Mouse (Mus musculus) G1E-ER4 (cell line): ENCODE measurements around the gene Miox. TPM values are rescaled to one million over a fixed set of nuclear protein-coding genes. Genes with fewer than 3 reads are reported as not detected.

Source experiments
- GATA1 ChIP-seq: IDR thresholded peaks from one replicate; pipeline ENCODE4 v1.8.0; 2012; ENCODE audit warnings: low read length, inconsistent platforms
- polyA plus RNA-seq: library from polyadenylated mRNA; stranded (reverse); fragments of >175 nt; gene quantifications from 2 replicates; pipeline ENCODE4 v1.2.3, GENCODE M21; 2012

Gene Miox
- polyA plus RNA-seq, 1 experiment = not detected

GRCm38 (mm10) chr15:89373762-89374248 lies 39.6 kb downstream of the Miox start, which contains the start of gene Sco2:
Gene Sco2, minus strand, starts transcription at chr15:89373846.
- TF ChIP-seq GATA1 = no peak

GRCm38 (mm10) chr15:89374340-89374739 lies 40.1 kb downstream of the Miox start:
- TF ChIP-seq GATA1 = no peak

GRCm38 (mm10) chr15:89374801-89375534 lies 40.8 kb downstream of the Miox start:
- TF ChIP-seq GATA1 = no peak

- TF ChIP-seq GATA1 = no peak
Observed at GRCm38 (mm10) chr15:89376040-89376439, 41.8 kb downstream of the Miox start.

GRCm38 (mm10) chr15:89376957-89377356 lies 42.8 kb downstream of the Miox start, which contains the start of gene Tymp:
Gene Tymp, minus strand, starts transcription at chr15:89377039.
- no peak for TF ChIP-seq GATA1

- TF ChIP-seq GATA1 = no peak
Observed at GRCm38 (mm10) chr15:89377362-89377761, 43.2 kb downstream of the Miox start.

- no peak for TF ChIP-seq GATA1
Observed at GRCm38 (mm10) chr15:89377938-89378828, 44.0 kb downstream of the Miox start.

- TF ChIP-seq GATA1 = no peak
Observed at GRCm38 (mm10) chr15:89378831-89379401, 44.7 kb downstream of the Miox start, which contains the start of gene Odf3b. Gene Odf3b, minus strand, starts transcription at chr15:89379282.

GRCm38 (mm10) chr15:89379429-89379828 lies 45.2 kb downstream of the Miox start:
- no peak for TF ChIP-seq GATA1

- no peak for TF ChIP-seq GATA1
Observed at GRCm38 (mm10) chr15:89384617-89385016, 50.4 kb downstream of the Miox start, which contains the start of gene Klhdc7b. Gene Klhdc7b, plus strand, starts transcription at chr15:89384917.

Other genes starting within 250 kb of the Miox start
- 15.8 and 19.7 TPM in 2 replicates for gene Selenoo, start 245.3 kb upstream of the Miox start, polyA plus RNA-seq
- 37.9 and 40.3 TPM in 2 replicates for gene Tubgcp6, start 211.3 kb upstream of the Miox start, polyA plus RNA-seq
- 8.5 and 18.1 TPM in 2 replicates for gene Hdac10, start 205.7 kb upstream of the Miox start, polyA plus RNA-seq
- not detected in 2 replicates for gene Mapk12, start 193.7 kb upstream of the Miox start, polyA plus RNA-seq
- gene Mapk11, start 184.8 kb upstream of the Miox start, polyA plus RNA-seq = not detected in 2 replicates
- 0.01 TPM in 1 of 2 replicates, not detected in the other for gene Plxnb2, start 153.6 kb upstream of the Miox start, polyA plus RNA-seq
- 5.3 and 7.2 TPM in 2 replicates for gene Dennd6b, start 137.9 kb upstream of the Miox start, polyA plus RNA-seq
- 200 and 336 TPM in 2 replicates for gene Ppp6r2, start 122.8 kb upstream of the Miox start, polyA plus RNA-seq
- 140 and 169 TPM in 2 replicates for gene Sbf1, start 19.1 kb upstream of the Miox start, polyA plus RNA-seq
- not detected in 2 replicates for gene Adm2, start 11.7 kb upstream of the Miox start, polyA plus RNA-seq
- gene Lmf2, start 21.3 kb downstream of the Miox start, polyA plus RNA-seq = 112 and 120 TPM in 2 replicates
- 87.9 and 95.5 TPM in 2 replicates for gene Ncaph2, start 21.3 kb downstream of the Miox start, polyA plus RNA-seq
- gene Sco2, start 39.4 kb downstream of the Miox start, polyA plus RNA-seq = 83.8 and 92.0 TPM in 2 replicates
- 0.69 and 1.4 TPM in 2 replicates for gene Tymp, start 42.6 kb downstream of the Miox start, polyA plus RNA-seq
- not detected in 2 replicates for gene Odf3b, start 44.9 kb downstream of the Miox start, polyA plus RNA-seq
- not detected in 2 replicates for gene Klhdc7b, start 50.5 kb downstream of the Miox start, polyA plus RNA-seq
- gene Syce3, start 76.1 kb downstream of the Miox start, polyA plus RNA-seq = not detected in 2 replicates
- 0.41 and 0.71 TPM in 2 replicates for gene Cpt1b, start 91.5 kb downstream of the Miox start, polyA plus RNA-seq
- gene C730034F03Rik, start 95.2 kb downstream of the Miox start, polyA plus RNA-seq = 0.05 and 0.09 TPM in 2 replicates
- 0.45 and 1.3 TPM in 2 replicates for gene Gm44502, start 95.3 kb downstream of the Miox start, polyA plus RNA-seq
- gene Chkb, start 95.5 kb downstream of the Miox start, polyA plus RNA-seq = 60.6 and 103 TPM in 2 replicates
- not detected in 2 replicates for gene Mapk8ip2, start 119.5 kb downstream of the Miox start, polyA plus RNA-seq
- gene Arsa, start 143.0 kb downstream of the Miox start, polyA plus RNA-seq = 57.4 and 62.9 TPM in 2 replicates
- gene Shank3, start 165.2 kb downstream of the Miox start, polyA plus RNA-seq = 6.2 and 8.2 TPM in 2 replicates
- not detected in 2 replicates for gene Acr, start 233.9 kb downstream of the Miox start, polyA plus RNA-seq